Mouse (Mus musculus) lung, postnatal 14 days (tissue): ENCODE data around the gene Gabrr2.
A peak's percentile ranks its signal among the peaks of the same experiment; 100 is the strongest.

Source experiments
- DNase-seq: peaks from one replicate; pipeline ENCODE4 v3.0.0; 2021

Gabrr2 gene

GRCm38 (mm10) chr4:33062981-33063380 lies at the start of gene Gabrr2:
Gene Gabrr2 (plus strand): TSS chr4:33062999.
- DNase-seq: no peak

- DNase-seq: peak; percentile 92
Observed at GRCm38 (mm10) chr4:33018361-33018999, 44.3 kb upstream of the Gabrr2 start.

DNA sequence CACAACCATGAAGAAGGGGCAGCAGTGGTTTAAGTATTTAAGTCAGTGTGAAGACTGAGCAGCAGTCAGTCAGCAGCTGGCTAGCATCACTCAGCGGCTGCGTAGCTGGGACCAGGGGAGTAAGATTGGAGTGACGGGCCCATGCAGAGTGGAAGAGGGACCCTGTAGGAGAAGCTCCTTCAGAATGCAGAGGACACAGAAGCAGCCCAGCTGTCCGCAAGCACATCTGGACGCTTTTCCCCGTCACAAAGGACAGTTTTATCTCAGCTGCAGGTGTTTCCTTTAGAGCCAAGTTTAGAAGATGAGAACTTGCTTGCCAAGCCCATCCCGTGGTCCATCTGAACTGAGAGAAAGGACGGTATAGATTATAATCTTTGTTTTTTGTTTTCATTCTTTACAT lies 38.4 kb upstream of the Gabrr2 start:
- peak; percentile 9 for DNase-seq

DNA sequence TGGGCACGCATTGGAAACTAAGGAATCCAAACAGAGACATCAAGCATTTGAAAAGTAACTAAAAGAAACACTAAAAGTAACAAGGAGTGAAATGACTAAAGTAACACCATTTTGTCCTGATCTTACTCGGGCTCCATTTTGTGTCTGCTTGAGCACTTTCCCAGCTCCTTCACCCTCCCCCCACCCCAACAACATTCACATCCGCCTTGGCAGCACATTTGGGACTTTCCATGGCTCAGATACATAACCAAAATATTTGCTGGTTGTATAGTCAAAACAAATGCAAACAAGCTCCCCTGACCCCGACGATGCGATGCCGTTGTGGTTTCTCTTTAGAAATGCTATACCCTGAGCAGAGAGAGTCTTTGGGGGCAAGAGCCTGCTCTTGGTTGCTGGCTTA lies 33.7 kb upstream of the Gabrr2 start:
- DNase-seq: no peak

- no peak for DNase-seq
Observed at GRCm38 (mm10) chr4:33030264-33031194, 32.3 kb upstream of the Gabrr2 start.

DNA sequence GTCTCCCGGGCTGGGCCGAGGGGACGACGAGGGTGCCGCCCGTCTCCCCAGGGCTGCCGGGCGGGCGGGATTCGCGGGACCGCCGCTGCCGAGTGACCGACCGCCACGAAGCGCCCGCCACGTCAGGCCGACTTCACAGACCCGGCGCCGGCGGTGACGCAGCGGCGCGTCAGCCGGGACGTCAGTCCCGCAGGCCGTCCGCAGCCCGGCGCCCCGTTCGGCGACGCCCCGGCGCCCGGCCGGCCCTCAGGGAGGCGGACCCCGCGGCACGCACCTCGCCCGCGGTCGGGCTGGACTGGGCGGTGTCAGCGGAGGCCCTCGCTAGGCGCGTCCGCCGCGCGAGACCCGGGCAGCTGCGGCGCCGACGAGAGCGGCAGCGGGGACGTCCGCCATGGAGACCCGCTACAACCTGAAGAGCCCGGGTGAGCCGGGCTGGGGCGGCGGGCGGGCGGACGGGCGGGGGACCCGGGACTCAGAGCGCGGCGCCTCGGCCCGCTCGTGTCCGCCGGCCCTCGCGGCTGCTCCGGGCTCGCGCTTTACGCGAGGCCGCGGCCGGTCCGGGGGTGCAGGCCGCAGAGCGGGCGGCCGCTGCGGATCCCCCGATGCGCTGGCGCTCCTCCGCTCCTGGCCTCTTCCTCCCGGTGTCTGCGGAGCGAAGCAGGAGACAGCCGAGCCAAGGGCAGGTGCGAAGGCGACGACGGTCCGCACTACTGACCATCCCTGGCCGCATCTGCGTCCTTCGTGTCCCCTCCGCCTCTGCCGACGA lies 31.4 kb upstream of the Gabrr2 start, which contains the start of gene Ube2j1:
Gene Ube2j1, plus strand, starts transcription at position 222 of the 766 bp plus-strand sequence.
- DNase-seq: peak; percentile 88

DNA sequence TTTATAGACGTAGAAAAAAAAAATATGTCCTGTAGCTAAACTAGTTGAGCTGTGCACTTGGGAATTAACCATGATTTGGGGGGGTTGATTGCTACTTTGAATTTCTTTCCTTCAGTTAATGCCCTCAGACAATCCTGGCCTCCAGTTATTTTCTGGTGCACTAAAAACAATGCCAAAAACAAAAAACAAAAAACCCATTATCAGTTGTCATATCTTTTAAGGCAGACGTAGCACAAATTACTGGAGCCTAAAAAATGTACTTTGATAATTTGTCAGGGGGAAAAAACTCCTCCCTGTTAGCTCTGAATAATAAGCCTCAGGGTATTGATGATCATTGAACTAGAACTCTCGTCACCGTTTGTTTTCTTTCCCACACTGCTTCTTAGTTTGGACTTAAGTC lies 30.8 kb upstream of the Gabrr2 start:
- no peak for DNase-seq

- DNase-seq: no peak
Observed at GRCm38 (mm10) chr4:33033515-33033914, 29.3 kb upstream of the Gabrr2 start.

DNA sequence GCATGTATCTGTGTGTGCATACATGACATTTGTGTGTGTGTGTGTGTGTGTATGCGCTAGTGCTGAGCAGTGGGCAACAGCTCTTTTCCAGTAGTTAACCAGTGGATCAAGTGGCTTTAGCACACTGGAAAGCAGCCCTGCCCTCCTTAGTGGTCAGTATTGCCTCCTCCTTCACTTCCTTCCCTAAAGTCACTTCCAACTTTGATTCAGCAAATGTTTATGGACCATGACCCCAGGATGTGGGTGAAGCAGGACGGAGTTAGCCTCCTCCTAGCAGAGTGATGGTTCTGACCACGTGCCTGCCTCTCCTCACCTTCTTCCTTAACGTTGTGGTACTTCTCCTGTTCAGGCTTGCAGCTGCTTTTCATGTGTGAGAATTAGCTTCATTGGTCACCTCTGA lies 23.0 kb upstream of the Gabrr2 start:
- DNase-seq: no peak

DNA sequence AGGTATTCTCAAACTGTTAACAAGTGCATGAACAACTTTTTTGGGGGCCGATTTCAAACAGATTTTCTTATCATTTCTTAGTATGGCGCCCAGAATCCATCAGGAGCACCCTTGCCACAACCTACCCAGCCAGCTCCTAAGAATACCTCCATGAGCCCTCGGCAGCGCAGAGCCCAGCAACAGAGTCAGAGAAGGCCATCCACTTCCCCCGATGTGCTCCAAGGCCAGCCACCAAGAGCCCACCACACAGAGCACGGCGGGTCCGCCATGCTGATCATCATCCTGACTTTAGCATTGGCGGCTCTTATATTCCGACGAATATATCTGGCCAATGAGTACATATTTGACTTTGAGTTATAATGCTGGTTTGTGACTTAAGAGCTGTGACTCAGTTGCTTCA lies 13.2 kb upstream of the Gabrr2 start:
- DNase-seq: no peak

DNA sequence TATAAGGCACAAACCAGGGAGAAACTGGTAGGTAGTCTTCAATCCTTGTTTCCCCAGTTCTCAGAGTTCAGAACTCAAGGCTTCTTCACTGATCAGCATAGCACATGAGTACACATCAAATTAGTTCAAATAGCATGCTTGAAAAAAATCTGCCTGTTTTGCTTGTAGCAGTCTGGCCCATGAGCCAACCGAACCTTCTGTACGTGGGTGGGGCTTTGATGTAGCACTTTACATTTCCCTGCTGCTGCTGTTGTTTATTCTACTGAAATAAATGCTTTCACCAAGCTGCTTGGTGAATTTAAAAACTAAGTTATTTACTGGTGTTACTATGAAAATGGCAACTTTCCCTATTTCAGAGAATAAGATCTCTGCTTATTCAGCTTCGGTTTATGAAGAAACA lies 10.7 kb upstream of the Gabrr2 start:
- no peak for DNase-seq

DNA sequence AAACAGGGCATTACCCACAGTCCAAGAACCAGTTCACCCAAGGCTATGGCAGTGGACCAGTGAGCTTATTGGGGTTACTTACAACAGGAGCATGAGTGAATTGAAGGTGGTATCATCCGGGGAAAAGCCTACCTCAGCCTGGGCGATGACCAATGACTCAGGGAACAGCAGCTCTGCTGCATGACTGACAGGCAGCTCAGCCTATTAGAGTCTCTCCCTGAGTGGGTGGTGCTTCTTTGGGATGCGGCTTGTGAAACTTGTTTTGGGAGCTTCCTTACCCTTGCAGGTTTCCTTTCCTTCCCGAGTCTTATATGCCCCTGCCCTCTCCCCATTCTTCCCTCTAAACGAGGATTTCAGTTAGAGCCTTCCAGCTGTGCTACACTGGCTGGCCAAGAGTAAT lies 10.1 kb upstream of the Gabrr2 start:
- no peak for DNase-seq

- DNase-seq: no peak
Observed at GRCm38 (mm10) chr4:33054426-33054825, 8.4 kb upstream of the Gabrr2 start.

- DNase-seq: no peak
Observed at GRCm38 (mm10) chr4:33056317-33056716, 6.5 kb upstream of the Gabrr2 start.

GRCm38 (mm10) chr4:33057890-33058687 lies 4.7 kb upstream of the Gabrr2 start:
- DNase-seq: peak; percentile 42

DNA sequence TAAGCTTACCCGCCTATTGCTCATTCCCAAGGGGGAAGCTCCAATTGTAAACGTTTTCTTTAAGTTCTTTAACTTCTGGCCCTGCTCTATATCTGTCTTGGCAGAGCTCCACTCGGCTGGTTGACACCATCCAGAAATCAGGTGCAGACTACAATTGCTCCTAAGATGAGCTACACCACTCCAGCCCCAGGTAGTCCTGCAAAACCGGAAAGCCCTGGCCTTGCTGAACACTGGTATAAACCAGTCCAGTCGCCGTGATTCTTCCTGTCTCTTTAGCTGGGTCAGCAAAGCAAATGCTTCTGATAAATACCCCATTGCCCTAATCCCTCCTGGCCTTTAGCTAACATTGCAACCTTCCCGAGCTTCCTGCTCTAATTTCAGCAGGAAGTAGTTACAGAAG lies 1.6 kb upstream of the Gabrr2 start:
- DNase-seq: no peak

- DNase-seq: no peak
Observed at GRCm38 (mm10) chr4:33064986-33065385, 2.2 kb downstream of the Gabrr2 start.

- no peak for DNase-seq
Observed at GRCm38 (mm10) chr4:33066223-33066960, 3.6 kb downstream of the Gabrr2 start.

GRCm38 (mm10) chr4:33067331-33067730 lies 4.5 kb downstream of the Gabrr2 start:
- DNase-seq: no peak

- no peak for DNase-seq
Observed at GRCm38 (mm10) chr4:33067826-33068225, 5.0 kb downstream of the Gabrr2 start.

DNA sequence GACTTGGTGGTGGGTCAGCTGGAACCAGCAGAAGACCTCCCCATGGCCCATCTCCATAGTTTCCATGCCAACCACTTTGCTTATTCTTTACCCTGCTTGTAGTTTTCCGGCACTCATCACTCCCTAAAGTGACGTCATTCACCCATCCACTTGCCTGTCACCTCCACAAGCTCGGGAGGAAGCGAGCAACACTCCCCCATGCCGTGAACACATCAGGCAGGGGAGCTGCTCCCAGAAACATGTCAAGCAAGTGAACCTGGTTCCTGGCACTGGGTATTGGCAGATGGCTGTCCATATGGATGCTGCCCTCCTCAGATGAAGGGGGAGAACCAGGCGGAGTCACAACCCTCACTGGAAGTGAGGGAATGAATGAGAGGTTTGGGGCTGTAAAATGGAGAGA lies 6.1 kb downstream of the Gabrr2 start:
- no peak for DNase-seq

GRCm38 (mm10) chr4:33070326-33070725 lies 7.5 kb downstream of the Gabrr2 start:
- DNase-seq: no peak
